Comparison of ENCODE assay signal across 10 mouse cellular contexts in the genomic region with DNA sequence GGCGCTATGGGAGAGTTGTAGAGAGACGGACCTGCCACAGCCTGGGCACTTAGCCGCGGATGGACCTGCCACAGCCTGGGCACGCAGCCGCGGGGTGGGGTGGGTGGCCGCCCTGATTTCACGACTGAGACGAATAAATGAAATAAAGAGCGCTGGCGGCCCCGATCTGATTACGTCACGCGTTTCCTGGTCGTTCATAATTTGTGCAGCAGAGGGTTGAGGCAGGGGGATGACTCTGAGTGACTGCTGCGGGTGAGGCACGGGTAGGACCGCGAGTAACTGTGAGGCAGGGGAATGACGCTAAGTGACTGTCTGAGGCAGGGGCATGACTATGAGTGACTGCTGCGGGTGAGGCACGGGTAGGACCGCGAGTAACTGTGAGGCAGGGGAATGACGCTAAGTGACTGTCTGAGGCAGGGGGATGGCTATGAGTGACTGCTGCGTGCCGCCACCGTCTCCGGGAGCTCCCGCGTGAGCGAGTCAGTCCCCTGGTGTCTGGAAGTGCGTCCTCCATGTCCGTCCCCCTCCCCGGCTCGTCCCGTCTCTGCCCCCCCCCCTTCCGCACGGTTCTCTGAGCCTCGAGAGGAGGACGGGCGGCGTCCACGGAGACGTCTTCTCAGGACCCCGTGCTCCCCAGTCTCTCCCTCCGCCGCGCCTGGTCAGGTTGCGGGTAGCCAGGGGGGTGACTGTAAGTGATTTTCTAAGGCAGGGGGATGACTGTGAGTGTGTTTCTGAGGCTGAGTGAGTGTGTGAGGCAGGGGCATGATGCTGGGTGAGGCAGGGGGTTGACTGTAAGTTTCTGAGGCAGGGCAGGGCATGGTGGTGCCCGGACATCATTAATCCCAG. TPM values are rescaled to one million over a fixed set of nuclear protein-coding genes. Genes with fewer than 3 reads are reported as not detected.
DNase-seq lines count a peak whose midpoint lies in the region; ATAC-seq and TF ChIP-seq lines count a peak whose summit lies in the region.
"Had no signal": no experiment of that assay in that cellular context is flagged by ENCODE, and none has a peak within 500 bp of the region (broad histone marks: within the 10 kb centered on the region; RNA-seq: fewer than 3 reads in every experiment).

No protein-coding gene starts in this region.

- H3K36me3 ChIP-seq in embryonic facial prominence, embryonic 12.5 days, result no peaks in the 10 kb centered on the region
- no peaks in the 10 kb centered on the region for H3K36me3 ChIP-seq in heart, postnatal 0 days (replicated peaks; ENCODE audit: control insufficient read depth, insufficient read depth, low read length)

- intact Hi-C loops in left cerebral cortex, postnatal 14 days (cut with DNase I), result no loop called here

- under 1% methylated on average over 48 of the region's 53 CpGs for WGBS in embryonic facial prominence, embryonic 12.5 days
- WGBS in heart, postnatal 0 days, result under 1% methylated on average over 47 of the region's 53 CpGs

- no peak for TF ChIP-seq EP300 in heart, postnatal 0 days (IDR thresholded peaks at IDR 0.05; ENCODE audit: low read depth)

- H3K9ac ChIP-seq in embryonic facial prominence, embryonic 12.5 days, result no peak overlapping the region
- H3K9ac ChIP-seq in heart, postnatal 0 days (replicated peaks; ENCODE audit: low read depth, low read length), result peak overlapping the region; percentile 16

- ATAC-seq in embryonic facial prominence, embryonic 12.5 days (ENCODE audit: insufficient number of reproducible peaks, insufficient read depth, low FRiP score, low TSS enrichment), result no peak
- no peak for ATAC-seq in heart, postnatal 0 days (ENCODE audit: insufficient read depth, low read depth)

- H3K9me3 ChIP-seq in embryonic facial prominence, embryonic 12.5 days, result no peaks in the 10 kb centered on the region; the same call in 1 of the 2 replicates
- H3K9me3 ChIP-seq in heart, postnatal 0 days (replicated peaks; ENCODE audit: control insufficient read depth, low read length), result no peaks in the 10 kb centered on the region

- H3K27ac ChIP-seq in embryonic facial prominence, embryonic 12.5 days, result no peak overlapping the region
- peak overlapping the region; percentile 89 for H3K27ac ChIP-seq in heart, postnatal 0 days (ENCODE audit: low read depth)

- peak overlapping the region; percentile 56 for H3K4me3 ChIP-seq in embryonic facial prominence, embryonic 12.5 days
- peak overlapping the region; percentile 51 for H3K4me3 ChIP-seq in heart, postnatal 0 days (ENCODE audit: low read depth, low read length)

- H3K27me3 ChIP-seq in embryonic facial prominence, embryonic 12.5 days, result peaks cover 11% of the 10 kb centered on the region
- no peaks in the 10 kb centered on the region for H3K27me3 ChIP-seq in heart, postnatal 0 days (ENCODE audit: control insufficient read depth, insufficient read depth, low read length)
- H3K27me3 ChIP-seq: Patski had no signal

- DNase-seq in gastrocnemius, postnatal 10 days, result peak; percentile 37
- DNase-seq in gastrocnemius, adult 18-20 months (ENCODE audit: low spot score), result no peak
- DNase-seq in T-cell, adult 2 months (ENCODE audit: low spot score), result peak; percentile 61
- DNase-seq in heart, postnatal 0 days (ENCODE audit: low spot score), result no peak
- DNase-seq in left cerebral cortex, postnatal 14 days (ENCODE audit: low spot score in 2 of 2), result peak; percentile 14 to 58
- DNase-seq in mesoderm, embryonic 11.5 days (ENCODE audit: low read depth, low spot score), result peak; percentile 51
- DNase-seq in spleen, postnatal 36 days (ENCODE audit: low spot score in 2 of 2), result peak; percentile 39 to 50

- H3K4me2 ChIP-seq in embryonic facial prominence, embryonic 12.5 days (replicated peaks), result peak overlapping the region; percentile 69
- peak overlapping the region; percentile 61 for H3K4me2 ChIP-seq in heart, postnatal 0 days (ENCODE audit: low read depth, low read length)

- peaks cover 12% of the 10 kb centered on the region; the same call in 1 of the 2 replicates for H3K4me1 ChIP-seq in embryonic facial prominence, embryonic 12.5 days
- H3K4me1 ChIP-seq in heart, postnatal 0 days (ENCODE audit: control insufficient read depth, insufficient read depth), result no peaks in the 10 kb centered on the region; the same call in 1 of the 2 replicates

- no peak for TF ChIP-seq CTCF in heart, postnatal 0 days (IDR thresholded peaks at IDR 0.05; ENCODE audit: low read depth)

RNA-seq across cellular contexts. Expression of gene Ccr1, which starts 45.1 kb away (rescaled TPM):
- 1 to 10 TPM; 1.4 to 3.3 TPM for total RNA-seq in gastrocnemius, postnatal 10 days (2021)
- under 1 TPM in 1 of 2 experiments, not detected in 1; 0.07 TPM for total RNA-seq in gastrocnemius, adult 18-20 months (2021)
- polyA plus RNA-seq in embryonic facial prominence, embryonic 12.5 days (2016; fragmentation: Nextera tagmentation; extraction: Ambion mirVana), result 1.3 TPM in 2 replicates
- total RNA-seq in heart, postnatal 0 days (2014; rRNA removed; ENCODE audit: low replicate concordance), result 1.3 and 2.4 TPM in 2 replicates
- polyA plus RNA-seq in heart, postnatal 0 days (2015; fragmentation: Nextera tagmentation; extraction: Ambion mirVana), result 1.9 and 2.4 TPM in 2 replicates
- total RNA-seq in left cerebral cortex, postnatal 14 days (2021), result 1 to 10 TPM in 1 of 2 experiments, under 1 TPM in 1; 0.93 to 1.2 TPM
- polyA plus RNA-seq: Patski had no signal

RNA-seq across cellular contexts. Expression of gene Ccr1l1, which starts 54.8 kb away (rescaled TPM):
- total RNA-seq in gastrocnemius, postnatal 10 days (2021), result not detected
- total RNA-seq in gastrocnemius, adult 18-20 months (2021), result not detected
- polyA plus RNA-seq in embryonic facial prominence, embryonic 12.5 days (2016; fragmentation: Nextera tagmentation; extraction: Ambion mirVana), result not detected in 2 replicates
- not detected in 2 replicates for total RNA-seq in heart, postnatal 0 days (2014; rRNA removed; ENCODE audit: low replicate concordance)
- not detected in 2 replicates for polyA plus RNA-seq in heart, postnatal 0 days (2015; fragmentation: Nextera tagmentation; extraction: Ambion mirVana)
- total RNA-seq in left cerebral cortex, postnatal 14 days (2021), result not detected
- total RNA-seq: left cerebral cortex, postnatal 10 days had no signal
- polyA plus RNA-seq: Patski had no signal

Comparison
In these comparisons a context has a peak if more than half of its experiments do, and no peak if none do; other contexts are left out.
1. DNase-seq: peak in gastrocnemius, postnatal 10 days (single experiment), T-cell, adult 2 months (single experiment), left cerebral cortex, postnatal 14 days (2 of 2), mesoderm, embryonic 11.5 days (single experiment) and spleen, postnatal 36 days (2 of 2); none in gastrocnemius, adult 18-20 months (single experiment) and heart, postnatal 0 days (single experiment).